Mouse (Mus musculus) ES-Bruce4 (cell line): ENCODE measurements around the gene Hdac9. TPM values are rescaled to one million over a fixed set of nuclear protein-coding genes. Genes with fewer than 3 reads are reported as not detected.

Experiments used
- H3K27ac ChIP-seq: 2 replicates; pipeline ENCODE4 v1.5.1; 2012; ENCODE audit warnings: low read length, inconsistent platforms; ENCODE audit not compliant: insufficient read depth
- H3K27me3 ChIP-seq: 2 replicates; pipeline ENCODE4 v1.6.1; 2012; ENCODE audit warnings: mild to moderate bottlenecking, low read length, inconsistent platforms; ENCODE audit not compliant: control insufficient read depth, poor library complexity, insufficient read depth, severe bottlenecking
- H3K36me3 ChIP-seq: 2 replicates; pipeline ENCODE4 v1.6.1; 2012; ENCODE audit warnings: inconsistent platforms, mild to moderate bottlenecking, low read length, moderate library complexity; ENCODE audit not compliant: control insufficient read depth, poor library complexity, insufficient read depth, severe bottlenecking
- H3K4me1 ChIP-seq: one replicate; pipeline ENCODE4 v1.8.1; 2011; ENCODE audit warnings: low read length; ENCODE audit not compliant: control insufficient read depth, insufficient read depth
- H3K4me3 ChIP-seq: 2 replicates; pipeline ENCODE4 v1.5.1; 2011; ENCODE audit warnings: low read depth, mild to moderate bottlenecking, low read length
- H3K9ac ChIP-seq: 2 replicates; pipeline ENCODE4 v1.6.1; 2012; ENCODE audit warnings: low read depth, mild to moderate bottlenecking, inconsistent platforms; ENCODE audit not compliant: poor library complexity, severe bottlenecking
- H3K9me3 ChIP-seq: replicated peaks from 2 replicates; pipeline ENCODE4 v1.6.1; 2012; ENCODE audit warnings: mild to moderate bottlenecking, low read length, inconsistent platforms; ENCODE audit not compliant: control insufficient read depth, poor library complexity, insufficient read depth, severe bottlenecking
- CTCF ChIP-seq: IDR thresholded peaks from one replicate; pipeline ENCODE4 v1.8.1; 2011; ENCODE audit warnings: low read depth, low read length
- EP300 ChIP-seq: IDR thresholded peaks from 2 replicates; pipeline ENCODE4 v1.6.1; 2011; ENCODE audit warnings: low read depth, low read length; ENCODE audit not compliant: insufficient read depth
- POLR2A ChIP-seq: IDR thresholded peaks from one replicate; pipeline ENCODE4 v1.8.1; 2011; ENCODE audit warnings: low read length; ENCODE audit not compliant: insufficient read depth
- polyA plus RNA-seq: library from polyadenylated mRNA; stranded (reverse); fragments of >200 nt; gene quantifications from 2 replicates; pipeline ENCODE4 v1.2.4, GENCODE M21; 2011; ENCODE audit warnings: low read depth; ENCODE audit not compliant: missing spikeins, insufficient read depth, insufficient read length

The Hdac9 gene
- polyA plus RNA-seq, 1 experiment, result 1.6 TPM

DNA sequence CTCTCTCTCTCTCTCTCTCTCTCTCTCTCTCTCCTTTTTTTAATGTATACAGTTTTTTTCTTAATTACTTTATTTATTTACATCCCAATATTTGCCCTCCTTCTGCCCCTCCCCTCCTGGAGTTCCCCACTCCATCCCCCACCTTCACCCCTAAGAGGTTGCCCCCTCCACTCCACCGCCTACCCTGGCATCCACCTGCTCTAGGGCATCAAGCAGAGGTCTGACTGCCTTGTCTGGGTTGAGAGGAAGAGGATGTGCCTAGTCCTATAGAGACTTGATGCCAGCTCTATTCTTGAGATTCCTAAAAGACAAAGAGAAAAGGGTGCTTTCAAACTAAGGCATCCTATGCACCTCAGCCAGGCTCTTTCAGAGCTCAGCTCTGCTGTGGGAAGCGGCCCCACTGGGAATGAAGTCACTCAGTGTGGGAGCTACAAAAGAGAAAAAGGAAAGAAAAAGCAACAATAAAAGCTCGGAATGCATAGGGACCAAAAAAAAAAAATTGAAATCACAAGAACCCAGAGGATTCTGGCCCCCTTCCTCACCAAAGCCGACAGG is 275.1 kb downstream of the Hdac9 start:
- Histone ChIP-seq H3K9me3 (no peaks in the 10 kb centered on the region), H3K9ac (no peak overlapping the region)
- no peak for TF ChIP-seq EP300
- no peak for TF ChIP-seq POLR2A
- no peak for TF ChIP-seq CTCF

DNA sequence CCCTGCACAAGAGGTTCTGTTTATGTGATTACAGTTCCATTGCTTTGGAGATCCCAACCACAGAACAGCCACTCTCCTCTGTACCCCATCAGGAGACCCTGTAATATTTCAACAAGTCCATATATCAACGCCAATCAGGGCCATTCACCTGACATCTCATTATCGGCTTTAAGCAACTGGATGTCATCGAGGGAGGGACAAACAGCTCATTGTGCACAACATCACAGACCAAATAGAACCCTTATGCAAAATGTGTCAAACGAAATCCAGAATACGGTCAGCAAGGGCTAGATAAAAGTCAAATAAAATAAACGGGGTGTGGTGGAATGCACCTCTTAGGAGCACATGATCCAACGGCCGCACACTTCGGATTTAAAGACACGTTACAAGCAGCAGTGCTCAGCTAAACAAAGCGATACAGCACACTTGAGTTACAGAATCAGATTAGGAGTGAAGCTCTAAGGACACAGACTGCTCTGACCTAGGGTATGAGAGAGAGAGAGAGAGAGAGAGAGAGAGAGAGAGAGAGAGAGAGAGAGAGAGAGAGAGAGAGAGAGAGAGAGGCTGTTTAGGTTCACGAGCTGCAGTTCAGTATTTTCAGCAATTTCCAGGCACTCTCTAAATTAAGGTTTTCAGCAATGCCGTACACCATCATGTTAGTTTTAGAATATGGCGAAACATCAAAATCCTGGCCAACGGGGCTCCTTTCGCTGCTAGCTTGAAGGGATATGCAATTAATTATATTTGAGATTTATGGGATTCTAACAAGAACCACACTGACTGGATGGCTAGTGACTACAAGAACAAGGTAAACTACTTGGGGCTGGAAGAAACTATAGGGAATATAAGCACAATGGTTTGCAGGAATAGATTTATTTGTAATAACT is 279.4 kb downstream of the Hdac9 start:
- Histone ChIP-seq H3K4me3 (no peak overlapping the region), H3K9me3 (no peaks in the 10 kb centered on the region), H3K36me3 (no peaks in the 10 kb centered on the region), H3K27me3 (no peaks in the 10 kb centered on the region), H3K4me1 (no peaks in the 10 kb centered on the region), H3K9ac (no peak overlapping the region), H3K27ac (no peak overlapping the region)
- TF ChIP-seq POLR2A, result no peak
- no peak for TF ChIP-seq CTCF
- TF ChIP-seq EP300, result no peak

More for the DNA sequence above, 275.1 kb downstream of the Hdac9 start:
- H3K4me1 ChIP-seq, result no peaks in the 10 kb centered on the region
- H3K36me3 ChIP-seq, result no peaks in the 10 kb centered on the region
- no peaks in the 10 kb centered on the region for H3K27me3 ChIP-seq
- no peak overlapping the region for H3K27ac ChIP-seq
- H3K4me3 ChIP-seq, result no peak overlapping the region

DNA sequence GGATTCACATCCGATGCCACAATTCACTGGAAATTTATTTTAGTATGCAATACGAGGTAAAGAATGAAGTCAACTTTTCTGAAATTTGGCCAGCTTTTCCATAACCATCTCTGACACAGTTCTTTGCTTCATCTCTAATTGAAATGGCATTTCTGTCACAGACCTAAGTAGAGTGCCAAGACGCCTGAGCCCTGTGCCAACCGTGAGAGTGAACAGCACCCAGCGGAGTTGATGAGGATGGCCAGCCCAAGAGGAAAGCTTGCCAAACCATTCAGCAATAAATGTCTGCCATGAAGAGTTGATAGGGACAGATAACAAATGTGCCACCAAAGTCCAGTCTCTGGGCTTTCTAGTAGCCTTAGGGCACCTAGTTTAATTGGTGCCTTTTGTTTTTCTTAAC is 297.8 kb downstream of the Hdac9 start:
- no peak for TF ChIP-seq CTCF
- no peak for TF ChIP-seq EP300
- no peak for TF ChIP-seq POLR2A

DNA sequence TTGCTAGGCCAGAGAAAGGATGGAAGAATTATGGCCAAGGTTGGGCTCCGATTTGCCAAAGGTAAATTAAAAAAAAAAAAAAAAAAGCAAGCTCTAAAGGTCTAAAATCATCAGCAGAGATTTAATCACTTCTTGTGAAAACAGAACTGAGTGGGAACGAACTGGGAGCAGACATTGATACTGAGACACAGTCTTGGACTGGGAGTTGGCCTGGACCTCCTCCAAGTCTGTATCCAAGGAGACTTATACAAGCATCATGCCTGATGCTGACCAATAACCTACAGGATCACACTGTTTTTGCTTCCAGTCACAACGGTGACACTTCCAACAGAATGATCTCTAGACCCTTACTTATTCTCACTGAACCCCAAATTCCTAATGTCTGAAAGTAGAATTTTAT is 298.6 kb downstream of the Hdac9 start:
- TF ChIP-seq CTCF (no peak), POLR2A (no peak), EP300 (no peak)

More for the DNA sequence above, 297.8 kb downstream of the Hdac9 start:
- Histone ChIP-seq H3K27me3 (no peaks in the 10 kb centered on the region), H3K9me3 (no peaks in the 10 kb centered on the region), H3K36me3 (no peaks in the 10 kb centered on the region), H3K9ac (no peak overlapping the region), H3K4me3 (no peak overlapping the region), H3K4me1 (no peaks in the 10 kb centered on the region), H3K27ac (no peak overlapping the region)

DNA sequence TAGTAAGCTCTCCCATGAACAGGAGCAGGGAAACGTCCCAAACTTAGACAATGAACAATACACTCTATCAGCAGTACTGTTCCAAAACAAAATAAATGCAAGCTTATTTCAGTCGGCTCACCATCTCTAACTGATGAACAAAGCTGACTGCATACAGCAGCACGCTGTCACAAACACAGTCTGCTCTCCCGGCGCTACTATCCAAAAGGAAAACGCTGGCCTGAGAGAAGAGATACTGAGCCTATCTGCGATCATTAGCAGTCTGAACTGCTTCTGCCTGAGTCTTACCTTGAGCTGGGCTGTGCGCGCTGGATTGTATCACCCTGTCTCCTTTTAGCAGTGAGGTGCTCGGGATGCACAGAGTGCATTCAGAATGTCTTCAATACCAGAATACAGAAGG is 299.1 kb downstream of the Hdac9 start:
- no peak overlapping the region for H3K27ac ChIP-seq
- TF ChIP-seq POLR2A, result no peak

More for the DNA sequence above, 298.6 kb downstream of the Hdac9 start:
- H3K27me3 ChIP-seq, result no peaks in the 10 kb centered on the region
- H3K4me3 ChIP-seq, result no peak overlapping the region
- no peaks in the 10 kb centered on the region for H3K9me3 ChIP-seq
- H3K4me1 ChIP-seq, result no peaks in the 10 kb centered on the region
- no peaks in the 10 kb centered on the region for H3K36me3 ChIP-seq
- no peak overlapping the region for H3K27ac ChIP-seq
- H3K9ac ChIP-seq, result no peak overlapping the region

DNA sequence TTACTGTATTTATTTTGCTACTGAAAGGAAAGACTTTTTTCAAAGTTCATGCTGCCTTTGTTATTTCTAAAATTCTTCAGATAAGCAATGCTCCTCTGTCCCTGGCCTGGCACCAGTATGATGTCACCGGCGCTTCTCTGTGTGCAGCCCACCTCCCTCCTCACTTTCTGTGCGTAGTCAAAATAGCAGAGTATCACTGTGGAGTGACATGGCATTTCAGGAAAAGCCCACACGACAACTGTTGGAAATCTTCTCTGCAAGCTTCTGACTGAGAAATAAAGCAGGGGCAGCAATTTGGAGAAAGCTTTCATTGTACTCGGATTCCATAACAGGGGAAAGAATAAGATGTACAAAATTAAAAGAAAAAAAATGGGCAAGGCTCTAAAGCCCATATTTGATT is 302.1 kb downstream of the Hdac9 start:
- H3K4me3 ChIP-seq, result no peak overlapping the region
- H3K27me3 ChIP-seq, result no peaks in the 10 kb centered on the region
- no peaks in the 10 kb centered on the region for H3K4me1 ChIP-seq
- no peak for TF ChIP-seq EP300
- no peak for TF ChIP-seq POLR2A
- no peaks in the 10 kb centered on the region for H3K36me3 ChIP-seq
- H3K9me3 ChIP-seq, result no peaks in the 10 kb centered on the region
- no peak overlapping the region for H3K9ac ChIP-seq
- H3K27ac ChIP-seq, result no peak overlapping the region

More for the DNA sequence above, 299.1 kb downstream of the Hdac9 start:
- no peaks in the 10 kb centered on the region for H3K9me3 ChIP-seq
- H3K4me3 ChIP-seq, result no peak overlapping the region
- H3K36me3 ChIP-seq, result no peaks in the 10 kb centered on the region
- no peaks in the 10 kb centered on the region for H3K27me3 ChIP-seq
- no peak overlapping the region for H3K9ac ChIP-seq
- no peaks in the 10 kb centered on the region for H3K4me1 ChIP-seq
